Mouse (Mus musculus) heart, postnatal 14 days (tissue): Measurements from ENCODE around the gene Adamts13. TPM values are rescaled to one million over a fixed set of nuclear protein-coding genes. Genes with fewer than 3 reads are reported as not detected.
A peak's percentile ranks its signal among the peaks of the same experiment; 100 is the strongest.

Source experiments
- DNase-seq, 2 experiments: peaks; one replicate each; pipeline ENCODE4 v3.0.0; 2021 to 2022
- intact Hi-C: fragments of 180-260 bp; cut with DNase I; formaldehyde crosslinking; loops from one replicate; pipeline ENCODE4 v1.15.1; 2025
- long read RNA-seq, 2 experiments: library from polyadenylated mRNA; stranded (forward); transcript quantifications; one replicate each; pipeline ENCODE4 v2.0.0; 2021
- total RNA-seq, 2 experiments: library from RNA; stranded (reverse); gene quantifications; 2 replicates each; pipeline ENCODE4 v1.2.3; 2021

Adamts13 gene
- total RNA-seq, result not detected
- long read RNA-seq, experiment 1, result 0 reads
- long read RNA-seq, experiment 2, result 0 reads

DNA sequence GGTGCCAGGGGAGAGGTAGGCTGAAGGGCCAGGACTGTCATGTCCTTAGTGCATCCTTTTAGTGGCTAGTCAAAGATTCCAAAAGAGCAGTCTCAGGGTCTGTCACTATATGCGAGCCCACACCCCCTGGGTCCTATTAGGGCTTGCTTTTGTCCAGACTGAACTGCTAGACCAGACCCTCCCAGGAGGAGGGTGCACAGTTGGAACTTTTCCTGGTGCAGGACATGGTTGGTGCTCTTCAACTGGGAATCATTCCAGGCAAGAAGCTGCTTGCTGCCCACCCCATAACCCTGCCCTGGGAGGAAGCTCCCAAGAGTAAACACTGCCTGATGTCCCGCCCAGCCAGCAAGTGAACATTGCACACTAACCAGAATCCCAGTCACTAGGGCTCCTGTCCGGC is at the start of gene Adamts13:
Gene Adamts13, plus strand, starts transcription at position 301 of the 400 bp plus-strand sequence.
- intact Hi-C loops, result no loop called here
- no peak for DNase-seq

DNA sequence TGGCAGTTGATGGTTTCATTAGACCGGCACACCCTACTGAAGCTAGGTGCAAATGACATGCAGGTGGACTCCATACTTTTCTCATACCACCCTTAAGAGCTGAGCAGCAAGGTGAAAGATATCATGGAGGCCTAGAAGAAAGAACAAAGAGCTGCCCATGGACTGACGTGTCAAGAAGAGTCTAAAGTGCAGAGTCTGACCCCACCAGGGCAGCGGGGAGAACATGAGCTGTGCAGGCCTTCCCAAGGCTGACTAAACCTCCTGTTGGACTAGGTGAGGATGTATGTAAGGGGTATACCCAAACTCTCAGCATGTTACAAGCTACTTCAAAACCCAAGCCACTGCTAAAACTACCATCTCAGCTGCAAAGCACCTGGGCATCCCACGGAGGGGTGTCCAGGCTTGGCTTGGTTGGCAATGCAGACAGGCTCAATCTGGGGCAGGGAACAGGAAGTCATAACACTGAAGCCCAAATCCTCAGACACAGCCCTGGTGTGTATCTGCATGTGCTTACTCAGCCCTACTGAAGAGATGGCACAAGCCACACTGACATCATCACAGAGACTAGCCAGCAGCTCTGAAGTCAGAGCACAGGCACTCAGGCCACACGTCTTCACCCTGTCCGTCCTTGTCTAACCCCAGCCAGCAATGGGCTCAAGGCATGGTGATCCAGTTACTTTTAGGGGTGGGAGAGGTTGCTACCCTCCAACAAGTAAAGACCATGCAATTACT is 45.3 kb upstream of the Adamts13 start:
- DNase-seq, result no peak
- intact Hi-C loops, result no loop called here

DNA sequence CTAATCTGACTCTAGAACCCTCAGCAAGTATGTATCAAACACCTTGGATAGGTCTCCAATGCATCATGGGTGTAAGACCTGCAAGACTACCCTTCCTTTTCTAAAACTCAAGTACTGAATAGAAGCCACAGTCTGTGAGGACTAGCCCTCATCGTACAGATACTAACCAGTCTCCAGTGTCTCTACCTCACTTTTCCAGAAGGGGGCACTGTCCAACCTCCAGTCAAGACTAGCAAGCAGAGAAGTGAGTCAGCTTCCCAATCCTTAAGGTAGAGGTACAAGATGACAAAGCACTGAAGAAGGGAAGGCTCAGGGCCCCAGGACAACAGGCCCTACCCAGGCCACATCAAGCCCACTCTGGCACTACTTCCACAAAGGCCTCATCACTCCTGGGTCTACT is 42.8 kb upstream of the Adamts13 start:
- intact Hi-C loops, result loop anchor here (1.0 to 10.0 kb wide), 2 partner anchors 108 to 304 kb away; no protein-coding TSS in a partner anchor
- DNase-seq, result peak; percentile 41 to 70

DNA sequence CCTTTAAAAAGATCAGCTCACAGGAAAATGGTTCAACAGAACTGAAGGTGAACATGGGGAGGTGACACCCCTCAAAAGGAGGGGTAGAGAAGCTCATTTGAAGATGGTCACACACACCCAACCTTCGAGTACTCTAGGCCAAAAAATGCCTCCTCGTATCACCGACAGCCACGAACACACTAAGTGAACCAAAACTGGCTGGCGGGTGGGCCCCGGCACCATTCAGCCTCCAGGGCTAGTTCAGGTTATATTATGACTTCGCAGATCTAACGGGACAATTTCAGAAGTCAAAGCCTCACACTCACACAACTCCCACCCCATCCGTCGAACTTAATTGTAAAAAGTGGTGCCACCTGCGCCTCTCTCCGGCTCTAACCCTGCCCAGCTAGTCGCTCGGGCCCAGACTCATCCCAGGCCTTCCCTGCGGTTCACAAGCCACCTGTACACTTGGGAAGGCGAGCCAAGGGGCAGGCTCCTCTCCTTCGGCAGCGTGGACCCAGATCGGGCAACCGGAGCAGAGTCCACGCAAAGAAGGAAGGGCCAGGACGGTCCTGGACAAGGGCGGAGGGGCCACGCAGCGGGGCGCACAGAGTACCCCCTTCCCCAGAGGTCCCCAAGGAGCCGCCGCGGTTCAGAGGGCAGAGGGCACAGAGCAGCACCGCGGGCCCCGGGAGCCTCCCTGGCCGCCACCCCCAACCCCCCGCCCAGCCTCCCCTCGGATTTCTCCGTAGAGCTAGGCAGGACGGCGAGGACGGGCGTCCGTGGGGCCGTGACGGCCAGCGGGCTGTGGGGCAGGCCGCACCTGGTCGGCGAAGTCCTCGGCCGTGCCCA is 40.5 kb upstream of the Adamts13 start:
- peak in 1 of 2 experiments; percentile 48 for DNase-seq
- intact Hi-C loops, result loop anchor here (1.0 to 10.0 kb wide), 3 partner anchors 16 to 302 kb away; partner anchors contain the start of genes Surf1 and Surf2

DNA sequence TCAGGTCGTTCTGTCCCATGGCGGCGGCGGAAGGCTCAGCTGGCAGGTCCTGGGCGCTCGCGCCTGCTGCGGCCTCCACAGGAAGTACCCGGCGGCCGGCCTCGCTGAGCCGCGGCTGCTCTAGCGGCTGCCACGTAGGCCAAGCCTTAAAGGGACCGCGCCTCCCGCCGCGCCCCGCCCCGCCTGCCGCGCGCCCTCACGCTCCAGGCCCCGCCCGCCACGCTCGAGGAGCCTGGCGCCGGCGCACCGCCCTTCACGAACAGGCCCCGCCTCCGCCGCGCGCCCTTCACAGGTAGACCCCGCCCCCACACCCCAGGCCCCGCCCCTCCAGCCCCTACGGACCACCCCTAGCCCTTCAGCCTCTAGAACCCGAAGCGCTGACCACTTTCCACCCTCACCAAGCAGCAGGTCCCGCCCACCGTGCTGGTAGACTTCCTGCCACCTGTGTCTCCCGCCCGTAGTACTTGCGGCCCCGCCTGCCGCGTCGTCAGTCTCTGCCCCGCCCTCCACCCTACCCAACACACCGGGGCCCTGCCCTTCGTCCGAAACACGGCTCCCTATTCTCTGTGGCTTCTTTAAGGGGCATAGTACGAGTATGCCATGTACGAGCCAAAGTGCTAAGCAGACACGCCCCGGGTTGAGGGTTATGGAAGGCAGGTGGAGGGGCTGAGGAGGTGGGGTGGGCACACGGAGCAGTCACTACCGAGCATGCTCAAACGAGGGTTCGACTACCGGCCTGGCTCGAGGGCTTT is 39.7 kb upstream of the Adamts13 start, which contains the start of the genes Surf4 and Stkld1:
Gene Surf4, minus strand, starts transcription at position 625 of the 752 bp plus-strand sequence.
Gene Stkld1, plus strand, starts transcription at position 744 of the 752 bp plus-strand sequence.
- intact Hi-C loops, result loop anchor here (1.0 to 10.0 kb wide), 3 partner anchors 17 to 301 kb away; partner anchors contain the start of genes Surf1 and Surf2
- DNase-seq, result peak; percentile 93 to 96

DNA sequence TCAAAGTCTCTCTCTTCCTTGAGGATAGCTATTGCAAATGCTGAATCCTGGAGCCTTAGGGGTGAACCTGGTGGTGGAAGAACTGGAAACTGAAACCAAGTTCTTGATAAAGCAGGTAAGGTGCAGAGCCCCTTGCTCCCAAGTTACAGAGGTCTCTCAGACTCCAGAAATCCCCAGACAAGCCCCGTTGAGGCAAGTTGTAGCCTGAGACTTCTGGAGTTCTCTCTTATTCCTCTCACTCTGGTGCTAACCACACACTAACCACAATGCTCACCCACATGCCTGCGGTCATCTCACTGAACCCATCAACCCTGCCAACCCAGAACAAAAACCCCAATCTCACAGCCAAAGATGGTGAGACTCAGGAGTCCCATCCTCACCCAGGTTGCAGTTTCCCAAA is 37.9 kb upstream of the Adamts13 start:
- DNase-seq, result no peak
- intact Hi-C loops, result loop anchor here (10.0 kb wide), 1 partner anchor 300 kb away; no protein-coding TSS in a partner anchor

DNA sequence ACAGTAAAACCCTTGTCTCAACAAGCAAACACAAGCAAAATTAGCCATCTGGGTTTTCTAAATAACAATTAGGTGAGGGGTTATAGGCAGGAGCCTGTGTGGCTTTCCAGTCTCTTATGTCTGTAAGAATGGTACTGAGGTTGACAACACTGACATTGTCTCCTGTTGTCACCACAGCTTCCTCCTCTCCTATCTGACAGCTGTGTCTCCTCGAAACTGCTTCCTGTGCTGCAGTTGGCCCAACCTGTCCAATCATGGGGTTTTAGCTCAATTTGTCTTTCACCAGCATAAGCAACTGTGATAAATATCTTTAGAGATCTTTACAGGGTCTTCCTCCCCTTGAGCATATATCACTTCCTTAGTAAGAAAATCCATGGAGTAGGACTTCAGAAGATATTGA is 36.8 kb upstream of the Adamts13 start:
- DNase-seq, result no peak

DNA sequence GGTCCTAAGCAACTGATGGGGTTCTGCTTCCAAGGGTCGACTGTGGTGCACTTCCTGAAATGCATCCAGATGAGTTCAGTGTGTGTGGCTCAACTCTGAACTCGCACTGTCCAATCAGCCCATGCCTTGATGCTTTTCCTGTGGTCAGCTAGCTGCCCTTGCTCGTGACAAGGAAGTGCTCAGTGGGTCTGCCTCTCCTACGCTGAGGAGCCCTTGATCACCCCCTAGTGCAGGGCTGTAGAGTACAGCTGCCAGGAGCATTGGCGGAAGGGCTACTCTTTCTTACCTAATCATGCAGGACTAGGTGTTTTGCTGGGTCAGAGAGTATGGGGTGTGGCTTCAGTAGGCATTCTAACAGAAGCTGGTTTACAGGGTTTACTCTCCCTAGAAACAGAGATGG is 31.7 kb upstream of the Adamts13 start:
- no peak for DNase-seq
- intact Hi-C loops, result no loop called here

More for the DNA sequence above, 36.8 kb upstream of the Adamts13 start:
- intact Hi-C loops, result loop anchor here (10.0 kb wide), 1 partner anchor 298 kb away; no protein-coding TSS in a partner anchor

DNA sequence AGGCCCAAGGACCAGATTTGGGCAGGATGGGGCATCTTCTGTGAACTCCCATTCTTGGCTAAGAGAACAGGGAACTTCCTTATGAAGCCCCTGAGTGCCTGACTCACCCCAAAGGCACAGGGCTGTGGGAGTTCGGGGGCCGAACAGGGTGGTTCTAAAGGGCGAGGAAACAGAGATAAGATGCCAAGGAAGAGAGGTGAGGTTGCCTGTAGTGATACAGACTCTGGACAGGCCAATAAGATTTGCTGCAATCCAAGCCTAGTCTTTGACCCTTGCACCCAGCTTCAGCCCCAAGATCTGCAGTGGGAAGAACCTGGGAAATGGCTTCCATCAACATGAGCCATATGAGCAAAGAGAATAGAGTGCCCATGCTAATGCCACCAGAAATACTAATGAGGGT is 30.0 kb upstream of the Adamts13 start:
- no peak for DNase-seq
- intact Hi-C loops, result no loop called here

DNA sequence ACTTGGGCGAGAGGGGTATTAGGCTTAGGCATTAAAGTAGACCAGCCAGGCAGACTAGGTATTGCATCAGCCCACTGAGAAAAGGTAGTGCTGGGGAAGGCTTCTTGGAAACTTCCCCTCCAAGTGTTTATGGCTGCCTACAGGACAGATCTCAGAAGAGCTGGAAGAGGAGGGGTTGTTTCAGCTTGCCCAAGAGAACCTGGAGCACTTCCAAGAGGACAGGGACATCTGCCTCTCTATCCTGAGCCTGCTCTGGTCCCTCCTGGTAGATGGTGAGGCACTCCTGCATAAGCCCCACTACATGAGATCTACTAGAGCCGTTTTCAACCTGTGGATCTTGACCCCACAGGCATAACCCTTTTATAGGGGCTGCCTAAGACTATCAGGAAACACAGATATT is 22.8 kb upstream of the Adamts13 start:
- intact Hi-C loops, result no loop called here
- DNase-seq, result no peak

DNA sequence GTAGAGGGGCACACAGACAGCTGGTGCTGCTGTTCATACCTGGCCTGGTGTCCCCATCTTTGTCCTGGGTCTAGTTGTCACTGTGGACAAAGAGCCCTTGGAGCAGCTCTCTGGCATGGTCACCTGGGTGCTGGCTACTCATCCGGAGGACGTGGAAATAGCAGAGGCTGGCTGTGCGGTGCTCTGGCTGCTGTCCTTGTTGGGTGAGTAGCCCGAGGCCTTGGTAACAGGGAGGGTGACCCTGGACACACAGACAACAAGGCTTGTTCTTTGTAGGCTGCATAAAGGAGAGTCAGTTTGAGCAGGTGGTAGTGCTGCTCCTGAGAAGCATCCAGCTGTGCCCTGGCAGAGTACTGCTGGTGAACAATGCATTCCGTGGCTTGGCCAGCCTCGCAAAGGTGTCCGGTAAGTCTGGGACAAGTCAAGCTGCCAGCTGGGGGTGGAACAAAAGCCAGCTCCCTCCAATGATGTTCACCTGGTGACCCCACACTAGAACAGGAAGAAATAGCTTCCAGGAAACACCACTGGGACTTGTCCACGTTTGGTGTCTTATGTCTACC is 21.8 kb upstream of the Adamts13 start:
- intact Hi-C loops, result no loop called here
- no peak for DNase-seq

DNA sequence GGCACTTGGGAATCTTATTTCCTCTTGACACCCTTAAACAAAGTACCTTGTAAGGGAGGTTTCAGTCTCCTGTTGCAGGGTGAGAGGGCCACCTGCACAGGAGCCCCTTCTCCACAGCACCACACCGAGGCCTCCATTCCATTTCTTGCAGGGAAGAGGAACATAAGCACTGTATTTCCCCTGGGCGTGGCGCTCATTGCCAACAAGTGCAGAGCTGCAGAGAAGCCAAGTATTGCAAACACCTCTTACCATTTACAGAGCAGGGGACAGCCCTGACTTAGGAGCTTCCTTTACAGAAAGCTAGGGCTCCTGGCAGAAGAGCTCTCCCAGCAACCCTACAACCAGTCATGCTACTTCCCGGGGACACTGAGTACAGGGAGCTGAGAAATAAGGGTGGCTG is 21.0 kb upstream of the Adamts13 start:
- intact Hi-C loops, result no loop called here
- no peak for DNase-seq

DNA sequence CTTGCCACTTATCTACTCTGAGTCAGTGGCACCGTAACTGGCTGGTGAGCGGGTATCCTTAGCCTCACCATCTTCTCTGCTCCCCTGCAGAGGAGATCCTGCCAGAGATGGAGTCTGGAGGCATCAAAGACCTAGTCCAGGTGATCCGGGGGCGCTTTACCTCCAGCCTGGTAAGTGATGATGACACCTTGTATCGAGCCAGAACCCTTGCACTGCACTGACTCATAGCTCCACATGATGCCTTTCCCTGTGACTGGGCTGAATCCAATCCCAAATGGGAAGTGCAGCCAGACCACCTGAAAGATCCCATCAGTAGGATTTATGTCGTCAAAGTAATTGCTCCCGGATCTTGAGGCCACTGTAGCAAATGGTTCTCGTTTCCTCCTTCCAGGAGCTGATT is 20.4 kb upstream of the Adamts13 start:
- intact Hi-C loops, result no loop called here
- no peak for DNase-seq

DNA sequence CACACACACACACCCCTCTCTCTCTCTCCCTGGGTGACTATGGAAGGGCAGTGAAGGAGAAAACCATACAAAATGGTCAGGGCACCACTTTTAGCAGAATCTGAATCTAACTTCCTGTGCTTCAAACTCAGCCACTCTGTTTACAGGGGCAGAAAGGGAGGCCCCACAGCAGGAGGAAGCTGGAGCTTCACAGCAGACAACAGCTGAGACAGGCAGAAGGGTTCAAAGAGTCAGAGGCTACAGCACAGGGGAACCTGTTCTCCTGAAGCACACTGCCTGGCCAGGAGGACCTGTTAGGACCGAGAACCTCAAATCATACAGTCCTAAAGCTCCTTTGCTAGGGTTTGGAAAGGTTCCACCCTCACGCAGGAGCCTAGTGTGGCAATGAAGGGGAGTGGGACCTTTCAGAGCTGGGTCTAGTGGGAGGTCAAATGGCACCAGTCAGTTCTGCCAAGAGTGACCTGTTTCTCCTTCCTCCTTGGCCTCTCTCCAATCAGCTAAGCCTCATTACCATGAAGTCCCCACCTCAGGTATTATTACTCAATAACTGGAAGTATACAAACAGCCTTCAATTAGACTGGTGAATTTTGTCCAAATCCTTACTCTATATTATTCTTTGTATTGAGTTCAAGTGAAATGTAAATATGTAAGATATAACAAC is 18.4 kb upstream of the Adamts13 start:
- DNase-seq, result no peak
- intact Hi-C loops, result no loop called here

DNA sequence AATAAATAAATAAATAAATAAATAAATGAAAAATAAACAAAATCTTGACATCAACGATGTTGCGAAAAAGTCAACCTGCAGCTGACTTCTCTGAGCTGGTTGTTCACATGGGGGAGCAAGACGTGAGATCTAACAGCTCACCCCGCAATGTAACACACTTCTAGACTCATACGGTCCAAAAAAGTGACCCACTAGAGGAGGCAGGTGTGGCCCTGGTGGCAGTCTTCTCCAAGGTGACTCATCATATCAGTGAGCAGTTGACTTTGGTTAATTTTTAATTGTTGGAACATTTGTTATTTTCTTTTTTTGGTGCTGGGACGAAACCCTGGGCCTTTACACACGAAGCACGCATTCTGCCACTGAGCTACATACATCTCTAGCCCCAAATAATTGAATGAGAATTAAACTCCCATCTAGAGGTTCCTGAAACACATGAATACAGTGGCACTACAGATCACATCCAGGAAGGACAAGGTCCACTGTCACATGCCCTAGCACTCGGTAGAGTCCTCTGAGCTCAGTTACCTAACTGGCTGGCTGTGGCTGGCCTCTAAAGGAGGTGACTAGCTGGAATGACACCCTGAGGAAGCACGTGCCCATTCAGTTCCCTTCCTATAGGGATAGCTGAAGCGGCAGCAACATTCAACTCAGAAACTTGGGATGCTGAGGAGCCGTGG is 16.3 kb upstream of the Adamts13 start:
- intact Hi-C loops, result no loop called here
- no peak for DNase-seq

DNA sequence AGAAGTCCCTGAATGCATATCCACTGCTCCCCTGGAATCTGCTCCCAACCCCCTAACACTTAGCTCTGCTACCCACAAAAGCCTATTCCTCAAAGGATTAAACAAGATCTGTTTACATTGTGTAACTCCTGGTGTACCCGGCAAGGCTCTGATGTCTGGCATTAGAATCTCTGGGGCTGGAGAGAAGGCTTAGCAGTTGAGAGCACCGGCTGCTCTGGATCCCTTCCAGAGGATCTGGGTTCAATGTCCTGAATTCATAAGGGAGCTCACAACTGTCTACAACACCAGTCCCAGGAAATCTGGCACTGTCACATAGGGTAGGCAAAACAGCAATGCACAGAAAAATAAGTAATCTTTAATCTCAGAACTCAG is 15.7 kb upstream of the Adamts13 start:
- DNase-seq, result no peak
- intact Hi-C loops, result no loop called here

DNA sequence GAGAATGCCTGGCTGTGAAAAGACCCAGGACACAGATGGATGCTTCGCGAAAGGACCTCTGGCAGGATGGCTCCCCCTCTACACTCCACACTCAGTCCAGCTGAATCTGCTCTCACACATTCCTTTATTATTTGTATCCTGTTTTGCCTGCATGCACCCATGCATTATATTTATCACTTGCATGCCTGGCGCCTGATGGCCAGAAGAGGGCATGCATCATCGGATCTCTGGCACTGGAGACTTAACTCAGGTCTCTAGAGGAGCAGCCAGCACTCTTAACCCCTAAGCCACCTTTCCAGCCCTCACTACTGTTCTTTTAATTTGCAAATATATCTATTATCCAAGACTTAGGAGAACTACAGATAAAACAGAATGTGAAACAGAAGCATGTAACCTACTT is 12.5 kb upstream of the Adamts13 start:
- no peak for DNase-seq
- intact Hi-C loops, result loop anchor here (10.0 kb wide), 1 partner anchor 316 kb away; no protein-coding TSS in a partner anchor

DNA sequence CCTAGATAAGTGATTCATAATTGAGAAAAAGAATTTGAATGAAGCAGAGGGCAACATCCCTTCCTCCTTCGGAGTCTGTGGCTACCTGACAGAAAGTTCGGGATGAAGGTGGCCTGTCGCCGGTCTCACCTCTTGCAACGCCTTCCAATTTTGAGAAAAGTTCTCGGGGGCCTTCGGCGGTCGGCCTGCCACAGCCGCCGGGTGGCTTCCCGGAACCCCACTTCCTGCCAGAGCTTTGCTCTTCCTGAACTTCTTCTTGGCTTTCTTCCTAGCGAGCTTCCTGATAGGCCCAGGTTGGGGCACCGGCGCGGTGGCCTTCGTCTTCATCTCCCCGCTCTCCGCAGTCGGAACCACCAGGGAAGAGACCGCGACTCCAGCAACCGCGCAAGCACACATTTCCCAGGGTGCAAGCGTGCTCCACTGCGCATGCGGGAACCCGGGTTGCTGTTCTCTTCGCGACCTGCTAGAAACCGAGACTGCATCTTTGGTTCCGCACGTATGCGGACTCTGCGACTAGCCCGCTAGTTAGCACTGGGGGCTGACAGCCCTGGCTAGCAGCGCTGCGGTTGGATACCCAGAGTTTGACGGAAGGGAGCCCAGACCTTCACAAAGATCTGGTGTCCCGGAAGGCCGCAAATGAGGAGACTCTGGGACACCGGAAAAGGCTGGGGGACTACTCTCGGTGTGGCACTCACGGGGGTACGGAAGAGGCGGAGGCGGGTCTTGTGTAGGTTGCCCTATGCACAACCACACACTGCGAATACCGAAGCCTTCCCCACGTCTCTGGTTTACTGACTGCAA is 9.1 kb upstream of the Adamts13 start, which contains the start of gene Rexo4:
Gene Rexo4, minus strand, starts transcription at position 464 of the 801 bp plus-strand sequence.
- intact Hi-C loops, result loop anchor here (2.0 to 10.0 kb wide), 3 partner anchors 45 to 319 kb away; partner anchors contain the start of genes Cacfd1, Med22 and Rpl7a
- peak; percentile 94 for DNase-seq
